Mouse (Mus musculus) gastrocnemius, postnatal 4 days (tissue): ENCODE data around the gene Il27. TPM values are rescaled to one million over a fixed set of nuclear protein-coding genes. Genes with fewer than 3 reads are reported as not detected.

Experiments
- microRNA-seq: library from miRNA; unstranded; fragments of <30 nt; microRNA quantifications from one replicate; pipeline ENCODE4 v1.2.0, GENCODE M21; 2021
- total RNA-seq, 2 experiments: library from RNA; stranded (reverse); gene quantifications; 2 replicates each; pipeline ENCODE4 v1.2.3; 2021

The Il27 gene
- total RNA-seq, 2 experiments from 2014 or later, result not detected

Small RNAs within 50 kb of the gene (microRNA-seq; reads per million reads assigned to microRNA genes)
- 1.1 reads per million for gene Mir7059

Other genes starting within 250 kb of the Il27 start
- gene Lat, start 225.4 kb downstream of the Il27 start, total RNA-seq, result 1 to 10 TPM; 1.3 to 1.9 TPM
- 10 to 100 TPM; 31.6 to 33.9 TPM for gene Spns1, start 217.5 kb downstream of the Il27 start, total RNA-seq
- gene Nfatc2ip, start 198.2 kb downstream of the Il27 start, total RNA-seq, result 1 to 10 TPM; 3.2 to 4.1 TPM
- gene Cd19, start 180.1 kb downstream of the Il27 start, total RNA-seq, result under 1 TPM; 0.13 to 0.39 TPM
- gene Rabep2, start 166.2 kb downstream of the Il27 start, total RNA-seq, result 10 to 100 TPM; 14.0 to 16.2 TPM
- 1,000 to 10,000 TPM; 6,232 to 6,720 TPM for gene Atp2a1, start 131.8 kb downstream of the Il27 start, total RNA-seq
- gene Sh2b1, start 119.5 kb downstream of the Il27 start, total RNA-seq, result 10 to 100 TPM; 52.7 to 57.0 TPM
- gene Tufm, start 107.6 kb downstream of the Il27 start, total RNA-seq, result 100 to 1,000 TPM in 1 of 2 experiments, 10 to 100 TPM in 1; 97.3 to 127 TPM
- 10 to 100 TPM; 57.0 to 70.7 TPM for gene Atxn2l, start 91.5 kb downstream of the Il27 start, total RNA-seq
- 100 to 1,000 TPM; 181 to 184 TPM for gene Eif3c, start 28.5 kb downstream of the Il27 start, total RNA-seq
- gene Apobr, start 10.0 kb downstream of the Il27 start, total RNA-seq, result 1 to 10 TPM in 1 of 2 experiments, under 1 TPM in 1; 0.83 to 1.4 TPM
- 10 to 100 TPM; 11.8 to 14.1 TPM for gene Cln3, start 9.1 kb downstream of the Il27 start, total RNA-seq
- 10 to 100 TPM; 18.2 to 21.6 TPM for gene Nupr1, start 35.9 kb upstream of the Il27 start, total RNA-seq
- 10 to 100 TPM; 27.7 to 31.8 TPM for gene Sgf29, start 54.4 kb upstream of the Il27 start, total RNA-seq
- gene Sult1a1, start 81.5 kb upstream of the Il27 start, total RNA-seq, result 10 to 100 TPM; 13.1 to 14.2 TPM
- gene Bola2, start 100.5 kb upstream of the Il27 start, total RNA-seq, result 10 to 100 TPM; 56.2 to 61.9 TPM
- 1 to 10 TPM; 7.0 to 7.4 TPM for gene Slx1b, start 100.8 kb upstream of the Il27 start, total RNA-seq
- gene Coro1a, start 112.8 kb upstream of the Il27 start, total RNA-seq, result 10 to 100 TPM; 11.8 to 14.5 TPM
- 10 to 100 TPM; 65.0 to 66.7 TPM for gene Mapk3, start 164.7 kb upstream of the Il27 start, total RNA-seq
- gene Gdpd3, start 171.4 kb upstream of the Il27 start, total RNA-seq, result 1 to 10 TPM; 4.8 to 5.1 TPM
- 10 to 100 TPM; 61.7 to 82.5 TPM for gene Ypel3, start 182.0 kb upstream of the Il27 start, total RNA-seq
- gene Tbx6, start 186.5 kb upstream of the Il27 start, total RNA-seq, result 1 to 10 TPM in 1 of 2 experiments, under 1 TPM in 1; 0.44 to 1.1 TPM
- gene Ppp4c, start 197.6 kb upstream of the Il27 start, total RNA-seq, result 10 to 100 TPM; 74.6 to 74.7 TPM
- gene Fam57b, start 202.7 kb upstream of the Il27 start, total RNA-seq, result 10 to 100 TPM in 1 of 2 experiments, 1 to 10 TPM in 1; 8.4 to 11.2 TPM
- not detected for gene 4930451I11Rik, start 236.7 kb upstream of the Il27 start, total RNA-seq